Comparison of ENCODE assay signal across 11 mouse cellular contexts in the genomic region with DNA sequence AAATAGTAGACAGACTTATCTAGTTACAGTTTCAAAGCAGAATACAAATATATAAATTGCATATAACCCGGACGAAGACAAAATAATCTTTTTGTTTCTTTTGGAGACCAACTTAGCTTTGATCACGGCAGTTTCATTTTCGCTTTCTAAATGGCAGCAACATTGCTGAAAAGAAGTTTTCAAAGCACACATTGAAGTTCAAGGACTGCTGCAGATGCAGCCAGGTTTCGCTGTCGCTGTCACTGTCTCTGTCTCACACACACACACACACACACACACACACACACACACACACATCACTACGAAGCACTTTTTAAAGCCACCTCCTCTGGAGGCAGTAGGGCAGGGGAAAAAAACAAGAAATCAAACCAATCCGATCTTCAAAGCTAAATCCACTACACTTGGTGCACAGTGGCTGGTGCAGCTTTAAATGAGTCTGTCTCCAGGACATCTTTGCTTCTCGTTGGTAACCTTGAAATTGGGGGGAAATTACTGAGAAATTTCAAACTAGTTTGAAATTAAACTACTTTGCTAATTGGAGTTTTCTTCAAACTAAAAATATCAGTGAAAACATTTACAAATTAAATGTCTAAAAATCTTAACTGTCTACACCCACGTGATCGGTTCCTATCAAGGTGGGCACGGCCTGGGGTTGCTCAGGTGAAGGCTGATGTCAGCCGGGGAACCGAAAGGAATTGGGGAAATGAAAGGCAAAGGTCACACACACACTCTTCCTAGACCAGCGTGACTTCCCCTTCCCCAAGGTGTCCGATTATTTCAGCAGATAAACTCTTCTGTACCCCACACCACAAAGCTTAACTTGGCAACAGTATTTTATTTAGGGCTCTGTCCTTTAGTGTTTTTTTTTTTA. TPM values are rescaled to one million over a fixed set of nuclear protein-coding genes. Genes with fewer than 3 reads are reported as not detected.
A peak's percentile ranks its signal among the peaks of the same experiment; 100 is the strongest.
DNase-seq lines count a peak whose midpoint lies in the region; ATAC-seq lines count a peak whose summit lies in the region.
"Had no signal": no experiment of that assay in that cellular context is flagged by ENCODE, and none has a peak within 500 bp of the region (broad histone marks: within the 10 kb centered on the region; RNA-seq: fewer than 3 reads in every experiment).

No protein-coding gene starts in this region.

- H3K36me3 ChIP-seq in heart, embryonic 11.5 days (ENCODE audit: control insufficient read depth, insufficient read depth, low read length), result peaks cover 3% of the 10 kb centered on the region
- peaks cover 19% of the 10 kb centered on the region; the same call in 1 of the 2 replicates for H3K36me3 ChIP-seq in forebrain, embryonic 12.5 days (replicated peaks)

- H3K4me2 ChIP-seq in heart, embryonic 11.5 days, result no peak overlapping the region
- H3K4me2 ChIP-seq in forebrain, embryonic 12.5 days, result no peak overlapping the region
- H3K4me2 ChIP-seq: embryonic facial prominence, embryonic 13.5 days; kidney, embryonic 15.5 days had no signal

- ATAC-seq in heart, embryonic 11.5 days (replicated peaks; ENCODE audit: insufficient number of reproducible peaks, low FRiP score, low TSS enrichment), result no peak
- no peak for ATAC-seq in forebrain, embryonic 12.5 days (ENCODE audit: low FRiP score)

- H3K9ac ChIP-seq in heart, embryonic 11.5 days (ENCODE audit: low read depth, low read length), result no peak overlapping the region
- H3K9ac ChIP-seq in forebrain, embryonic 12.5 days, result no peak overlapping the region
- H3K9ac ChIP-seq: embryonic facial prominence, embryonic 13.5 days; kidney, embryonic 15.5 days had no signal

- peak; percentile 14 to 18 for DNase-seq in heart, adult 18-20 months
- DNase-seq in lung, postnatal 10 days, result peak; percentile 5
- no peak for DNase-seq in lung, postnatal 4 days
- DNase-seq in induced T-regulatory cell, adult 2 months (ENCODE audit: low read depth), result peak; percentile 90
- DNase-seq in thymus, postnatal 25 days, result peak; percentile 55
- no peak for DNase-seq in right cerebral cortex, postnatal 10 days (ENCODE audit: low spot score in 2 of 2)
- DNase-seq: gastrocnemius, postnatal 25 days had no signal

- no peak overlapping the region for H3K27ac ChIP-seq in heart, embryonic 11.5 days (ENCODE audit: low read depth, low read length)
- no peak overlapping the region for H3K27ac ChIP-seq in forebrain, embryonic 12.5 days
- H3K27ac ChIP-seq: embryonic facial prominence, embryonic 13.5 days; kidney, embryonic 15.5 days had no signal

- H3K4me3 ChIP-seq in heart, embryonic 11.5 days (ENCODE audit: low read depth, low read length), result no peak overlapping the region
- no peak overlapping the region for H3K4me3 ChIP-seq in forebrain, embryonic 12.5 days (replicated peaks)
- H3K4me3 ChIP-seq: embryonic facial prominence, embryonic 13.5 days; kidney, embryonic 15.5 days had no signal

- H3K27me3 ChIP-seq in heart, embryonic 11.5 days (ENCODE audit: control insufficient read depth, insufficient read depth, low read length), result no peaks in the 10 kb centered on the region
- no peaks in the 10 kb centered on the region for H3K27me3 ChIP-seq in forebrain, embryonic 12.5 days
- H3K27me3 ChIP-seq: embryonic facial prominence, embryonic 13.5 days; kidney, embryonic 15.5 days had no signal

- no peaks in the 10 kb centered on the region for H3K9me3 ChIP-seq in heart, embryonic 11.5 days (replicated peaks; ENCODE audit: control insufficient read depth, low read length)
- no peaks in the 10 kb centered on the region for H3K9me3 ChIP-seq in forebrain, embryonic 12.5 days
- H3K9me3 ChIP-seq: embryonic facial prominence, embryonic 13.5 days; kidney, embryonic 15.5 days had no signal

- 83% methylated on average over 16 of the region's 16 CpGs for WGBS in heart, embryonic 11.5 days (ENCODE audit: insufficient replicate concordance)
- WGBS in forebrain, embryonic 12.5 days, result 88% methylated on average over 16 of the region's 16 CpGs

- H3K4me1 ChIP-seq in heart, embryonic 11.5 days (ENCODE audit: control insufficient read depth, insufficient read depth, low read length), result no peaks in the 10 kb centered on the region
- H3K4me1 ChIP-seq in forebrain, embryonic 12.5 days, result no peaks in the 10 kb centered on the region
- H3K4me1 ChIP-seq: embryonic facial prominence, embryonic 13.5 days; kidney, embryonic 15.5 days had no signal

RNA-seq across cellular contexts. Expression of a gene that starts 35.9 kb away (rescaled TPM):
- 1 to 10 TPM; 3.5 to 5.4 TPM for total RNA-seq in heart, adult 18-20 months (2021)
- 8.0 and 9.2 TPM in 2 replicates for polyA plus RNA-seq in heart, embryonic 11.5 days (2014; fragmentation: Nextera tagmentation; extraction: Ambion mirVana)
- polyA plus RNA-seq in forebrain, embryonic 12.5 days (2016; fragmentation: Nextera tagmentation; extraction: Ambion mirVana), result 16.4 and 17.7 TPM in 2 replicates

Comparison
In these comparisons a context has a peak if more than half of its experiments do, and no peak if none do; other contexts are left out.
1. DNase-seq: peak in heart, adult 18-20 months (2 of 2), lung, postnatal 10 days (single experiment), induced T-regulatory cell, adult 2 months (single experiment) and thymus, postnatal 25 days (single experiment); none in lung, postnatal 4 days (0 of 2) and right cerebral cortex, postnatal 10 days (0 of 2).